Mouse (Mus musculus) kidney, adult 10 weeks (tissue): ENCODE measurements around the gene Gpx3. TPM values are rescaled to one million over a fixed set of nuclear protein-coding genes. Genes with fewer than 3 reads are reported as not detected.

Experiments used
- polyA plus RNA-seq: library from polyadenylated mRNA; stranded (reverse); fragments of 350-450 nt; fragmentation: Illumina TruSeq; extraction: RNeasy Lipid Tissue Mini Kit (QIAGEN cat#74804); gene quantifications from one replicate; pipeline ENCODE4 v1.2.3, GENCODE M21; 2014; ENCODE audit warnings: low read depth, low replicate concordance

Gene Gpx3
- polyA plus RNA-seq, result 11,404 TPM

DNA sequence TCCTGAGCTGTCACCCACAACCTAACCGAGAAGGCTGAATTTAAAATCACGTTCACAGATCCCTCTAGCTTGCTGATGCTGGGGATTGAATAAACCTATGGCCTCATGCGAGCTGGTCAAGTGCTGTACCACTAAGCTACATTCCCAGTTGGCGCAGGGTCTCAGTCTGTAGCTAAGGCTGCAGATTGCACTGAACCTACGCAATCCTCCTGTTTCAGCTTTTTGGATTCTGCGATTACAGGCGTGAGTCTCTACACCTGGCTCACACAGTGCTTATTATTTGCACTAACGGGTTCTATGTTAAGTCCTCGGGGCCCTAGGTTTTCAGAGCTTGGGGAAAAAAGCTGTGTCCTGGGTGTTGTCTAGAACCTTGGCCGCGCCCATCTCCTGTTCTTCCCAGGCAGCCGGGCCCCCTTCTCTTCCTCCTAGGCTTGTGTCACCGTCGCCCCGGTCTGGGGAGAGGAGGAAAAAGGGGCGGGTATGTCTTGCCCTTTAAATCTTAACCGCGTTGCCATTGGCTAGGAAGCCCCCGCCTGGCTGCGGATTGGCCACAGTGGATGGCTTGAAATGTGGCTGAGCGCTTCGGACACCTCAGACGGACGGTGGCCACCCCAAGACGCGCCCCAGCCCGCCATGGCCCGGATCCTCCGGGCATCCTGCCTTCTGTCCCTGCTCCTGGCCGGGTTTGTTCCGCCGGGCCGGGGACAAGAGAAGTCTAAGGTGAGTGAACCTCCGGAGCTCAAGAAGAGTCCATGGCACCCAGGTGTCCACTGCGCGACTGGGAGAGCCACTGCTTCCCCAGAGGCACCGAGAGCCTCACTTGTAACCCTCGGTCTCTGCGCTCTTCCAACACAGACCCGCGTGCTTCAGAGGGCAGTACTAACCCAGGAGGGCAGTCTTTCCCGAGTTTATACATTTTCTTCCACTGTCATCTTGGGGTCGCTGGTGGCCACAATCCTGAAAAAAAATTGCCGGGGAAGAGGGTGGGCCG lies at the start of gene Gpx3:
Gene Gpx3 (plus strand): TSS at position 121 of the 991 bp plus-strand sequence.

DNA sequence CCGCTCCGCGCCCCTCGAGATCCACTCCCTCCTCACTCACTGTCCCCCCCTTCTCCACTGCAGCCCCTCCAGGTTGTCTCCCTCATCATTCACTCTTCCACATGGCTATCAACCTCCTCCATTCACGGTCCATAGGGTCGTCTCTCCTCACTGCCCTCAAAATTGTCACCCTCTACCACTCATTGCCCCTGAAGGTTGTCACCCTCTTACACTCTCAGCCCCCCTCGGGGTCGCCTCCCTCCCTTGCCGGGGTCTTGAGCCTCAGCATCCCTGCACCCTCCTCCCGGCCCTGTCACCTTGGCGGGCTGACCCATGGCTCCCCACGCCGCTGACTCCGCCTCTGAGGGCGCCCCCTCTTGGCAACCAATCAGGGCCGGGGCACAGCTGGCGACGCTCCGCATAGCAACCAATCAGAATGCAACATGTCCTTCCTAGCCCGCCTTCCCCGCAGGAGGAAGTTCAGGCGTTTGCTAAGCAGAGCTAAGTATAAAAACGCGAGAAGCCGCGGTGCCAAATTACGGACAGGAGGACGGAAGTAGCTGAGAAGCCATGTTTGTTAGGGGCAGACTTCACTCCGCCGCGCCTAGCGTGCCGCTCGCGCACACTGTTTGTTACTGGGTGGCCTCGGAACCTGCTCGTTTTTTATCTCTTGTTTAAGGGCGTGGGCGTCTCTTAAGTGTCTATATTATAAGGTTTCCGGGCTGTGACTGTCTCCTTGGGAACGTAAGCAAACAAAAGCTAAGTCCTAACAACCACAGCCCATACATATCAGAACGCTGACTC lies 41.8 kb upstream of the Gpx3 start, which contains the start of gene Lyrm7:
Gene Lyrm7 (minus strand): TSS at position 661 of the 783 bp plus-strand sequence.

DNA sequence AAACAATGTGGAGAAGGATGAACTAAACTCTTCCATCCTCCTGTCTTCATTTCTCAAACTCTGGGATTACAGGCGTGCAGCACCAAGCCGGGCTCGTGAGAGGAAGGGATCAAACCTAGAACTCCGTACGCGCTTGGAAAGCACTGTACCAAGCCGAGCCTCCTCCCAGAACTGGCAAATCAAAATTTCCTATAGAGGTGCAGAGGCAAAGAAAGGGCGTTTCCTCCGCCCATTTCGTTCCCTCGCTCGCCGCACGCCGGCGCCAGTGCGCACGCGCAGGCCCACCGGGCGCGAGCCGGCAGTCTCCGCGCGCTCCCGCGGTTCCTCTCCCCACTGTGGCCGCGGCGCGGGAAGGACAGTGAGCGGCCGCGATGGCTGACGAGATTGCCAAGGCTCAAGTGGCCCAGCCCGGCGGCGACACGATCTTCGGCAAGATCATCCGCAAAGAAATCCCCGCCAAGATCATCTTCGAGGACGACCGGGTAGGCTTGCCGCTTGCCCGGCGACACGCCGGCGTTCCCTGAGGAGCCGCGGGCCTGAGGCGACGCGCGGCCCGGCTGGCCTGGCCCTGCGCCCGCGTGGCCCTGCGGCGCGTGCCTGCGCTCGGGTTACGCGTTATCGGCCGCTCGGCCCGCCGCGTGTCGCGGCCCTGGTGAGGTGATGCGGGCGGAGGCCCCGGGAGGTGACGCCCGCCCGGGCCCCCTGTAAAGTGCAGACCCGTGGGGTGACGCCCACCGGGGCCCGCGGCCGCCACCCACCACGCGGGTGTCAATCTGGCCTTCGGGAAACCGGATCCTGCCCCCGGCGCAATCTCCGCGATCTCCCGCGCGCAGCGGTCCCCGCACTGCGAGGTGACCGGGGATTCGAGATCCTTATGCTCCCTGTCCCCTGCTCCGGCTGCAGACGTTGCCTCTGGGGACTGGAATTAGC lies 35.9 kb upstream of the Gpx3 start, which contains the start of gene Hint1:
Gene Hint1 (plus strand): TSS at position 265 of the 930 bp plus-strand sequence.

Other genes with a start within 250 kb of the Gpx3 start
- 34.7 TPM for gene Cdc42se2, start 114.8 kb upstream of the Gpx3 start, polyA plus RNA-seq
- 16.7 TPM for gene Lyrm7, start 41.5 kb upstream of the Gpx3 start, polyA plus RNA-seq
- 424 TPM for gene Hint1, start 36.1 kb upstream of the Gpx3 start, polyA plus RNA-seq
- 1.0 TPM for gene Tnip1, start 60.5 kb downstream of the Gpx3 start, polyA plus RNA-seq
- gene Anxa6, start 131.0 kb downstream of the Gpx3 start, polyA plus RNA-seq, result 10.1 TPM
- gene Ccdc69, start 175.7 kb downstream of the Gpx3 start, polyA plus RNA-seq, result 0.97 TPM
- 106 TPM for gene Gm2a, start 195.7 kb downstream of the Gpx3 start, polyA plus RNA-seq
- not detected for gene Slc36a3, start 249.3 kb downstream of the Gpx3 start, polyA plus RNA-seq